Mouse (Mus musculus) erythroid progenitor cell, adult 5-6 weeks (primary cell): ENCODE data around the gene Urgcp. TPM values are rescaled to one million over a fixed set of nuclear protein-coding genes. Genes with fewer than 3 reads are reported as not detected.

ENCODE experiments used
- total RNA-seq, 2 experiments: library from RNA; stranded (forward) in 1 of 2; stranded (reverse) in 1 of 2; fragments of 150-400 nt in 1 of 2; fragments of 186-747, 209-891 nt in 1 of 2; gene quantifications; 2 replicates each; pipeline versions ENCODE4 v1.2.3 to v1.2.4; 2015 to 2017; ENCODE audit warnings: low replicate concordance in 2 of 2

The Urgcp gene
- total RNA-seq, 2 experiments from 2014 or later = 5.4 to 15.3 TPM

Other genes with a start within 250 kb of the Urgcp start
- 42.8 and 44.7 TPM in 2 replicates for gene Xbp1, start 241.7 kb downstream of the Urgcp start, total RNA-seq (2015; ENCODE audit: low replicate concordance)
- 27.2 and 32.3 TPM in 2 replicates for gene Xbp1, start 241.7 kb downstream of the Urgcp start, total RNA-seq (2017; ENCODE audit: low replicate concordance)
- gene Ccdc117, start 220.2 kb downstream of the Urgcp start, total RNA-seq (2015; ENCODE audit: low replicate concordance) = 2.5 and 4.6 TPM in 2 replicates
- gene Ccdc117, start 220.2 kb downstream of the Urgcp start, total RNA-seq (2017; ENCODE audit: low replicate concordance) = 8.2 and 12.6 TPM in 2 replicates
- not detected in 2 replicates for gene Ankrd36, start 192.7 kb downstream of the Urgcp start, total RNA-seq (2015; ENCODE audit: low replicate concordance)
- 4.4 TPM in 1 of 2 replicates, not detected in the other for gene Ankrd36, start 192.7 kb downstream of the Urgcp start, total RNA-seq (2017; ENCODE audit: low replicate concordance)
- 37.5 and 45.3 TPM in 2 replicates for gene Mrps24, start 46.7 kb downstream of the Urgcp start, total RNA-seq (2015; ENCODE audit: low replicate concordance)
- 6.3 and 21.7 TPM in 2 replicates for gene Mrps24, start 46.7 kb downstream of the Urgcp start, total RNA-seq (2017; ENCODE audit: low replicate concordance)
- 19.5 and 23.9 TPM in 2 replicates for gene Dbnl, start 26.1 kb upstream of the Urgcp start, total RNA-seq (2015; ENCODE audit: low replicate concordance)
- 23.1 and 26.2 TPM in 2 replicates for gene Dbnl, start 26.1 kb upstream of the Urgcp start, total RNA-seq (2017; ENCODE audit: low replicate concordance)
- not detected in 2 replicates for gene Pgam2, start 41.4 kb upstream of the Urgcp start, total RNA-seq (2015; ENCODE audit: low replicate concordance)
- gene Pgam2, start 41.4 kb upstream of the Urgcp start, total RNA-seq (2017; ENCODE audit: low replicate concordance) = not detected in 2 replicates
- gene Polm, start 75.6 kb upstream of the Urgcp start, total RNA-seq (2015; ENCODE audit: low replicate concordance) = 2.5 and 11.2 TPM in 2 replicates
- gene Polm, start 75.6 kb upstream of the Urgcp start, total RNA-seq (2017; ENCODE audit: low replicate concordance) = 1.3 and 10.4 TPM in 2 replicates
- 1.3 TPM in 1 of 2 replicates, not detected in the other for gene Aebp1, start 99.6 kb upstream of the Urgcp start, total RNA-seq (2015; ENCODE audit: low replicate concordance)
- gene Aebp1, start 99.6 kb upstream of the Urgcp start, total RNA-seq (2017; ENCODE audit: low replicate concordance) = not detected in 2 replicates
- 23.1 and 38.2 TPM in 2 replicates for gene Pold2, start 115.9 kb upstream of the Urgcp start, total RNA-seq (2015; ENCODE audit: low replicate concordance)
- 14.4 and 14.9 TPM in 2 replicates for gene Pold2, start 115.9 kb upstream of the Urgcp start, total RNA-seq (2017; ENCODE audit: low replicate concordance)
- gene Myl7, start 136.4 kb upstream of the Urgcp start, total RNA-seq (2015; ENCODE audit: low replicate concordance) = not detected in 2 replicates
- not detected in 2 replicates for gene Myl7, start 136.4 kb upstream of the Urgcp start, total RNA-seq (2017; ENCODE audit: low replicate concordance)
- gene Gck, start 187.7 kb upstream of the Urgcp start, total RNA-seq (2015; ENCODE audit: low replicate concordance) = not detected in 2 replicates
- not detected in 2 replicates for gene Gck, start 187.7 kb upstream of the Urgcp start, total RNA-seq (2017; ENCODE audit: low replicate concordance)
- gene Ykt6, start 193.3 kb upstream of the Urgcp start, total RNA-seq (2015; ENCODE audit: low replicate concordance) = 8.3 and 10.9 TPM in 2 replicates
- gene Ykt6, start 193.3 kb upstream of the Urgcp start, total RNA-seq (2017; ENCODE audit: low replicate concordance) = 10.6 and 18.4 TPM in 2 replicates